Mouse (Mus musculus) ES-E14 (cell line): Measurements from ENCODE around the gene Ephx1. TPM values are rescaled to one million over a fixed set of nuclear protein-coding genes. Genes with fewer than 3 reads are reported as not detected.
A peak's percentile ranks its signal among the peaks of the same experiment; 100 is the strongest.
"Not testable (repeated sequence)": the region's sequence is repeated elsewhere in the genome, so short reads cannot be mapped to it uniquely, and the experiment has no call there.

Experiments used
- DNase-seq: peaks from one replicate; pipeline ENCODE4 v3.0.0-alpha.2; 2013; ENCODE audit warnings: low read depth, low spot score
- H3K27ac ChIP-seq: 2 replicates; pipeline ENCODE4 v1.5.1; 2012; ENCODE audit warnings: low read depth, mild to moderate bottlenecking, low read length, moderate library complexity, mixed read lengths; ENCODE audit not compliant: poor library complexity, insufficient read depth, severe bottlenecking
- H3K36me3 ChIP-seq: 2 replicates; pipeline ENCODE4 v1.6.1; 2012; ENCODE audit warnings: mild to moderate bottlenecking, low read length, moderate library complexity, mixed read lengths; ENCODE audit not compliant: control insufficient read depth, poor library complexity, insufficient read depth, severe bottlenecking
- H3K4me1 ChIP-seq, 2 experiments: fragments of 150-350 bp in 1 of 2; sonication (generic) in 1 of 2; 2 replicates each; pipeline ENCODE4 v1.6.1; 2012; ENCODE audit warnings: low read length in 2 of 2, mild to moderate bottlenecking in 1 of 2, mixed read lengths in 1 of 2; ENCODE audit not compliant: control insufficient read depth in 2 of 2, insufficient read depth in 2 of 2, poor library complexity in 1 of 2
- H3K4me3 ChIP-seq, 2 experiments: fragments of 150-350 bp in 1 of 2; sonication (generic) in 1 of 2; 2 replicates each; pipeline ENCODE4 v1.5.1; 2012; ENCODE audit warnings: low read length in 2 of 2, low read depth in 1 of 2, mild to moderate bottlenecking in 1 of 2, mixed read lengths in 1 of 2; ENCODE audit not compliant: insufficient read depth in 1 of 2, poor library complexity in 1 of 2, severe bottlenecking in 1 of 2
- H3K9ac ChIP-seq: 2 replicates; pipeline ENCODE4 v1.6.1; 2012; ENCODE audit warnings: low read depth, mild to moderate bottlenecking, low read length, mixed read lengths; ENCODE audit not compliant: poor library complexity, insufficient read depth, severe bottlenecking
- H3K9me3 ChIP-seq: fragments of 150-350 bp; sonication (generic); 2 replicates; pipeline ENCODE4 v1.6.1; 2012; ENCODE audit warnings: low read depth, mild to moderate bottlenecking, low read length; ENCODE audit not compliant: control insufficient read depth, insufficient read depth
- CHD2 ChIP-seq: IDR thresholded peaks from 2 replicates; pipeline ENCODE4 v1.6.1; 2014; ENCODE audit warnings: mild to moderate bottlenecking, low read depth, low read length, inconsistent platforms
- HCFC1 ChIP-seq: IDR thresholded peaks from 2 replicates; pipeline ENCODE4 v1.6.1; 2012; ENCODE audit warnings: low read length, inconsistent platforms, borderline replicate concordance; ENCODE audit not compliant: insufficient read depth
- MAFK ChIP-seq: IDR thresholded peaks from 2 replicates; pipeline ENCODE4 v1.6.1; 2014; ENCODE audit warnings: mild to moderate bottlenecking, low read depth, low read length, inconsistent platforms; ENCODE audit not compliant: insufficient read depth
- ZC3H11A ChIP-seq: IDR thresholded peaks from 2 replicates; pipeline ENCODE4 v1.6.1; 2012; ENCODE audit warnings: low read depth, mild to moderate bottlenecking, inconsistent platforms, low read length, borderline replicate concordance
- ZNF384 ChIP-seq: IDR thresholded peaks from 2 replicates; pipeline ENCODE4 v1.6.1; 2012; ENCODE audit warnings: low read depth, low read length, inconsistent platforms
- in situ Hi-C, 2 experiments: fragments of 600-800 bp; cut with MboI; formaldehyde crosslinking; loops; one replicate each; pipeline ENCODE4 v1.15.1; 2025; ENCODE audit warnings: low sequenced_read_pairs in 2 of 2, inconsistent platforms in 1 of 2; ENCODE audit not compliant: unreplicated experiment in 2 of 2
- total RNA-seq: library from RNA; depleted of rRNA; stranded (reverse); fragments of 300-350 nt; gene quantifications from 2 replicates; pipeline ENCODE4 v1.2.3, GENCODE M21; 2012

Ephx1 gene
- total RNA-seq, 1 experiment, result 12.5 TPM

DNA sequence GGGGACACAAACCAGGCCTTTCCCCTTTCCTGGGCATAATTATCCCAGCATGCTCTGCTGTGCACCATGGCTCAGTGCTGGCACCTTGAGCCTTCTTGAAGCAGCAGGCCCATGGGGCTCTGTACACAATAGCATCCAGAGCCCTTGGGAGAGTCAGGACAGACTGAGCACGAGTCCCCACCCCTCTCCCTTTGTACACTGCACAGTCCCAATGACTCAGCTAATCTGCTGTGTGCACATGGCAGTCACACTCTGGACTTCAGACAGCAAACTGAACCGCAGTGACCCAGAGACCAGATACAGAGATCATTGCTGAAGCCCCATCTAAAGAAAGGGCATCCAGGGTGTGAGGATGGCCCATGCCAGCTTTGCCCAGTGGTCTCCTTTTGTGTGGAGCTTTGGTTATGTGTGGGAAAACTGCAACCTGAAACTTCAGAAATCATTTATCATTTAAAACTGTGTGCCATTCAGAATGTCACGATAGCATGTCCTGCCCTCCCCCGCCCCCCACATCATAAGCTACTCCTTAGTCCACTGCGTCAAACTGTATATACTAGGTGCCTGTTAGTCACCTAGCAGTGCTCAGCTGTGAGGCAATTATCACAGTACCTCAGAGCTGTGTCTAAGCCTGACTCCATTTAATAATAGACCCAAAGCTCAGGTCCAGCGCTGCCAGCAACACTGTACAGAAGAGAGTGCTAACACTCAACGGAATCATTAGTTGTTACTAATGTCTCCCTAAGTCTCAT, 39.2 kb downstream of the Ephx1 start:
- H3K4me1 ChIP-seq, result peaks cover 0 to 19% of the 10 kb centered on the region in 2 experiments; a peak in 1 of 4 replicates
- H3K36me3 ChIP-seq, H3K4me3 ChIP-seq, in situ Hi-C loops, H3K27ac ChIP-seq, DNase-seq, H3K9ac ChIP-seq, H3K9me3 ChIP-seq: not testable (repeated sequence)
- peak; percentile 65 for TF ChIP-seq MAFK

DNA sequence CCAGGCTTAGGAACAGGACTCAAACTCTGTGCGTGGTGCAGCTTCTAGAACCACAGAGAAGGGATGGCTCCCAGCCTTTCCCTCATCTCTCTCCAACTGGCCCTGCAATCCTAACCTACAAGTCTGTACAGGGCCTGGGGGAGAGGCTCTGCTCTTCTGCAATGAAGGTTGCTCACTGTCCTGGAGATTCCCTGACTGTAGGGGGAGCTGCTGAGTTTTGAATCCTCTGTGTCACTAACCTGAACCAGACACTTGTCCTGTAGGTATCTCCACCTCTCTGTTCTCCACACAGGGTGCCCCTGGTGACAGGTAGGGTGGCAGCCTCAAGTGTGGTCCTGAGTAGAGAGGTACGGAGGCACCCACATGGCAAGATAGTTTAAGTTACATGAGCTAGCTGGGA, 40.2 kb downstream of the Ephx1 start:
- Histone ChIP-seq H3K36me3 (no peaks in the 10 kb centered on the region), H3K4me1 (peaks cover 0 to 19% of the 10 kb centered on the region in 2 experiments; a peak in 1 of 4 replicates), H3K9ac (peak overlapping the region; percentile 27; the same call in 1 of the 2 replicates), H3K27ac (peak overlapping the region; percentile 75; the same call in 1 of the 2 replicates), H3K9me3 (no peaks in the 10 kb centered on the region), H3K4me3 (no peak overlapping the region)
- peak; percentile 57 for DNase-seq
- in situ Hi-C loops, result no loop called here
- no peak for TF ChIP-seq MAFK
- no peak for TF ChIP-seq ZC3H11A
- TF ChIP-seq HCFC1, result no peak
- no peak for TF ChIP-seq CHD2
- TF ChIP-seq ZNF384, result no peak

DNA sequence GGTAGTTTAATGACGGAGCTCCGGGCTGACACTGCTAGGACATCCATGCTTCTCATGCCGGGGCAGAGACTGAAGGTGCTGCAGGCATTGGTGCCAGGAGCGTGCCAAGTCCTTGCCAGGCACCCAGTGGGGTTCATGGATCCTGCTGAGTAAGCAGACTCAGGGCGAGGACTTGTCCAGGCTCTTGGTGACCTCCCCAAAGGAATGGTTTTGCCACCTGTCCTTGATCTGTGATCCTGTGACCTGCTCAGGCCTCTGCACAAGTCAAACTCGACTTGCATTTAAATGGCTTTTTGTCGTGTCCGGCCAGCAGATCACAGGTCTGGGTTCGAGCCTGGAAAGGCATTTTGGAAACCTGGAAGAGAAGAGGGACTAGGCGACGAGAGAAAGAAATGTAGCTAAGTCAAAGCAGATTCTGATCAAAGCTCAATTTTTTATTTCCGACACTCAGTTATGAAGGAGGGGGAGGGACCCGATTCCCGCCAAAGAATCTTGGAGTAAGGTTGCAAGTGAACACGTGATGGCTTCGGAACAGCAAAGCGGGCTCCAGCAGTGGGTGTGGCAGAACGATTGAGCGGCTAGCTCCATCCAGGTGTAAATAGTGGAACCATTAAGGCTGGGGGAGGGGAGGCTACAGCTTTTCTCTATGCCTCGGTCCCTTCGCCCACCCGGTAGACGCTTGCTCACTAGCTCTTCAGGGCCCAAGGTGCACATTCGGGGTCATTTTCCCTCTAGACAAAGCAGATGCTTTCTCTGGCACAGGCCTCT, 41.0 kb downstream of the Ephx1 start:
- TF ChIP-seq ZNF384 (no peak), ZC3H11A (no peak), MAFK (peak; percentile 35; the same call in 1 of the 2 replicates), HCFC1 (no peak), CHD2 (no peak)
- Histone ChIP-seq H3K4me3 (peak overlapping the region; percentile 9 to 11; a peak in 1 of 4 replicates), H3K4me1 (peaks cover 0 to 19% of the 10 kb centered on the region in 2 experiments; a peak in 1 of 4 replicates), H3K9ac (peak overlapping the region; percentile 27; the same call in 1 of the 2 replicates), H3K9me3 (no peaks in the 10 kb centered on the region), H3K27ac (peak overlapping the region; percentile 75), H3K36me3 (no peaks in the 10 kb centered on the region)
- in situ Hi-C loops, result no loop called here
- DNase-seq, result no peak

GRCm38 (mm10) chr1:180976110-180976679, 44.5 kb downstream of the Ephx1 start:
- Histone ChIP-seq H3K9me3 (no peaks in the 10 kb centered on the region), H3K9ac (no peak overlapping the region), H3K4me3 (no peak overlapping the region), H3K4me1 (peaks cover 0 to 25% of the 10 kb centered on the region in 2 experiments; a peak in 2 of 4 replicates), H3K36me3 (peaks cover 7% of the 10 kb centered on the region; the same call in 1 of the 2 replicates), H3K27ac (no peak overlapping the region)
- TF ChIP-seq MAFK (no peak), CHD2 (no peak), HCFC1 (no peak), ZNF384 (no peak), ZC3H11A (peak; percentile 38; the same call in 1 of the 2 replicates)
- DNase-seq, result peak; percentile 56
- in situ Hi-C loops, result no loop called here
